Mouse (Mus musculus): Measurements from ENCODE around the gene Rfc4. TPM values are rescaled to one million over a fixed set of nuclear protein-coding genes. Genes with fewer than 3 reads are reported as not detected.

Gene Rfc4
- polyA plus RNA-seq (2012; rRNA removed) (6.5 and 17.1 TPM in 2 replicates), polyA plus RNA-seq (2014; fragmentation: Nextera tagmentation; extraction: Ambion mirVana) (177 and 178 TPM in 2 replicates)

DNA sequence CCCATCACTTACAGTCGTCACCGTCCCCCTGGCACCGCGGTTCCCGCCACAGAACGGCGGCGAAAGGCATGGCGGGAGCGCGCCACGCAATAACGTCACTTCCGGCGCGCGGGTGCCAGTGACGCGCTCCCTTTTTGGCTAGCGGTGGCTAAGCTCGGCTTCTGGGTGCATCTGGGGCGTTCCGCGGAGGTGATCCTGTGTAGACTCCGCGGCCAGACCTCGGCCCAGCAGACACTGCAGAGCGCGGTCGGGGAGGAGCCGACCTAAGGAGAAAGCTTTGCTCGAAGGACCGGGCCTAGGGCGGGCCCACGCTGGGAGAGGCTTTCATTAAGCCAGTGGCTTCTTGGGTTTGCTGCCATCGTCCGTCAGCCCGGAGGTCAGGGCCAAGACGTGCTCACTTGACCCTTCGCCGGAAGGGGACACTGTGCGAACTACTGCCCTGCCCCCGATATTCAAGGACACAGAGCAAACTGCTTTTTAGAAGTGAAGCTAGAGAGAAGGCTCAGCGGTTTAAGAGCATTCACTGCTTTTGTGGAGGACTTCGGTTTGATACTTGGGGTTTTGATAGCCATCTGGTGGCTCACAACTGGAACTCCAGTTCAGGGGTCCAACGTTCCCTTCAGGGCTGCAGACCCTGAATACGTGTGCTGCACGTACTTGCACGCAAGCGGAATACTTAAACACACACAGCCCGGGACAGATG, at the start of gene Rfc4:
TSS of gene Rfc4 (minus strand) at position 65 of the 703 bp plus-strand sequence.
- under 1% methylated on average over 51 of the region's 51 CpGs for WGBS (ENCODE audit: insufficient replicate concordance)
- Histone ChIP-seq H3K4me1 (replicated peaks; ENCODE audit: control insufficient read depth in 2 of 2, insufficient read depth in 2 of 2, low read length in 1 of 2) (peaks cover 10 to 12% of the 10 kb centered on the region in 2 experiments; a peak in 3 of 4 replicates), H3K36me3 (replicated peaks; ENCODE audit: control insufficient read depth, insufficient read depth, low read depth) (peaks cover 15% of the 10 kb centered on the region), H3K4me2 (ENCODE audit: low read depth) (peak within 1 kb of the TSS; percentile 97), H3K9ac (replicated peaks) (peak within 1 kb of the TSS; percentile 95), H3K27ac (peak within 1 kb of the TSS; percentile 97), H3K27me3 (ENCODE audit: control insufficient read depth, insufficient read depth, low read length) (no peaks in the 10 kb centered on the region), H3K9me3 (ENCODE audit: control insufficient read depth, low read length) (no peaks in the 10 kb centered on the region), H3K4me3 (ENCODE audit: insufficient read depth in 1 of 2, low read depth in 2 of 2, low read length in 2 of 2) (peak within 1 kb of the TSS; percentile 76 to 94)
- ATAC-seq (ENCODE audit: insufficient read depth) (peak; percentile 97), DNase-seq (ENCODE audit: low read depth in 3 of 3, low spot score in 3 of 3) (peak; percentile 78 to 85 (median 79))
- TF ChIP-seq CTCF (IDR thresholded peaks at IDR 0.05; ENCODE audit: low read depth) (peak; percentile 51), EP300 (IDR thresholded peaks at IDR 0.05; ENCODE audit: low read depth) (no peak)

- TF ChIP-seq CTCF (IDR thresholded peaks at IDR 0.05; ENCODE audit: low read depth): no peak
- no peak for TF ChIP-seq EP300 (IDR thresholded peaks at IDR 0.05; ENCODE audit: low read depth)
- Histone ChIP-seq H3K27me3 (ENCODE audit: control insufficient read depth, insufficient read depth, low read length) (no peaks in the 10 kb centered on the region), H3K4me2 (ENCODE audit: low read depth) (no peak overlapping the region), H3K4me3 (ENCODE audit: insufficient read depth in 1 of 2, low read depth in 2 of 2, low read length in 2 of 2) (no peak overlapping the region), H3K36me3 (replicated peaks; ENCODE audit: control insufficient read depth, insufficient read depth, low read depth) (no peaks in the 10 kb centered on the region), H3K27ac (no peak overlapping the region), H3K9me3 (ENCODE audit: control insufficient read depth, low read length) (no peaks in the 10 kb centered on the region), H3K4me1 (replicated peaks; ENCODE audit: control insufficient read depth in 2 of 2, insufficient read depth in 2 of 2, low read length in 1 of 2) (peaks cover 0 to 9% of the 10 kb centered on the region in 2 experiments; a peak in 2 of 4 replicates), H3K9ac (replicated peaks) (no peak overlapping the region)
- 10% methylated on average over 3 of the region's 3 CpGs for WGBS (ENCODE audit: insufficient replicate concordance)
- no peak for DNase-seq (ENCODE audit: low read depth in 3 of 3, low spot score in 3 of 3)
- no peak for ATAC-seq (ENCODE audit: insufficient read depth)
Measured at GRCm38 (mm10) chr16:23175956-23176355, 48.4 kb upstream of the Rfc4 start.

- no peak for DNase-seq (ENCODE audit: low read depth in 3 of 3, low spot score in 3 of 3)
- H3K9me3 ChIP-seq (ENCODE audit: control insufficient read depth, low read length): no peaks in the 10 kb centered on the region
- TF ChIP-seq CTCF (IDR thresholded peaks at IDR 0.05; ENCODE audit: low read depth) (no peak), EP300 (IDR thresholded peaks at IDR 0.05; ENCODE audit: low read depth) (no peak)
- H3K4me3 ChIP-seq (ENCODE audit: insufficient read depth in 1 of 2, low read depth in 2 of 2, low read length in 2 of 2): no peak overlapping the region
- 12% methylated on average over 5 of the region's 5 CpGs for WGBS (ENCODE audit: insufficient replicate concordance)
- H3K9ac ChIP-seq (replicated peaks): no peak overlapping the region
- peaks cover 0 to 9% of the 10 kb centered on the region in 2 experiments; a peak in 2 of 4 replicates for H3K4me1 ChIP-seq (replicated peaks; ENCODE audit: control insufficient read depth in 2 of 2, insufficient read depth in 2 of 2, low read length in 1 of 2)
- no peaks in the 10 kb centered on the region for H3K36me3 ChIP-seq (replicated peaks; ENCODE audit: control insufficient read depth, insufficient read depth, low read depth)
- H3K4me2 ChIP-seq (ENCODE audit: low read depth): no peak overlapping the region
- no peaks in the 10 kb centered on the region for H3K27me3 ChIP-seq (ENCODE audit: control insufficient read depth, insufficient read depth, low read length)
- ATAC-seq (ENCODE audit: insufficient read depth): no peak
- no peak overlapping the region for H3K27ac ChIP-seq
Measured at GRCm38 (mm10) chr16:23174855-23175254, 47.3 kb upstream of the Rfc4 start.

DNA sequence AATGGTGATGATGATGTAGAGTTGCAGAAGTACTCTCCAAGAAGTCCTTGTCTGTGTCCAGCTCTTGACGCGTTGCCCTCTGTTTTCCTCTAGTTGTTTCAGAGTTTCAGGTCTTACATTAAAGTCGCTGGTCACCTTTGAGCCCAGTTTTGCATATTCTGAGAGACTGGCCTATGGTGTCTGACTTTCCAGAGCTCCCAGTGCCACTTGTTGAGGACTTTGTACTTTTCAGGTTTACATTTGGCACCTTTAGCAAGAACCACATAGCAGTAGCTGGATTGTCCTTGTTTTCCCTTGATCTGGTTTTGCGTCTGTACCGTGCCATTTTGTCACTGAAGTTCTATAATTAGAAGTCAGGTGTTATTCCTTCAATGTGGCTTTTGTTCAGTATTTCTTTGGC, 46.4 kb upstream of the Rfc4 start:
- peaks cover 0 to 9% of the 10 kb centered on the region in 2 experiments; a peak in 2 of 4 replicates for H3K4me1 ChIP-seq (replicated peaks; ENCODE audit: control insufficient read depth in 2 of 2, insufficient read depth in 2 of 2, low read length in 1 of 2)
- ATAC-seq (ENCODE audit: insufficient read depth) (no peak), DNase-seq (ENCODE audit: low read depth in 3 of 3, low spot score in 3 of 3) (peak in 2 of 3 experiments; percentile 10 to 17)
- H3K27me3 ChIP-seq (ENCODE audit: control insufficient read depth, insufficient read depth, low read length): no peaks in the 10 kb centered on the region
- H3K4me3 ChIP-seq (ENCODE audit: insufficient read depth in 1 of 2, low read depth in 2 of 2, low read length in 2 of 2): no peak overlapping the region
- no peaks in the 10 kb centered on the region for H3K9me3 ChIP-seq (ENCODE audit: control insufficient read depth, low read length)
- TF ChIP-seq EP300 (IDR thresholded peaks at IDR 0.05; ENCODE audit: low read depth) (no peak), CTCF (IDR thresholded peaks at IDR 0.05; ENCODE audit: low read depth) (no peak)
- H3K9ac ChIP-seq (replicated peaks): no peak overlapping the region
- H3K4me2 ChIP-seq (ENCODE audit: low read depth): no peak overlapping the region
- no peaks in the 10 kb centered on the region for H3K36me3 ChIP-seq (replicated peaks; ENCODE audit: control insufficient read depth, insufficient read depth, low read depth)
- WGBS (ENCODE audit: insufficient replicate concordance): 60% methylated on average over 5 of the region's 5 CpGs
- no peak overlapping the region for H3K27ac ChIP-seq

GRCm38 (mm10) chr16:23170813-23171212, 43.3 kb upstream of the Rfc4 start:
- TF ChIP-seq CTCF (IDR thresholded peaks at IDR 0.05; ENCODE audit: low read depth) (no peak), EP300 (IDR thresholded peaks at IDR 0.05; ENCODE audit: low read depth) (no peak)
- 65% methylated on average over 3 of the region's 3 CpGs for WGBS (ENCODE audit: insufficient replicate concordance)
- no peak for DNase-seq (ENCODE audit: low read depth in 3 of 3, low spot score in 3 of 3)
- H3K9ac ChIP-seq (replicated peaks): no peak overlapping the region
- ATAC-seq (ENCODE audit: insufficient read depth): no peak
- no peaks in the 10 kb centered on the region for H3K27me3 ChIP-seq (ENCODE audit: control insufficient read depth, insufficient read depth, low read length)
- H3K4me2 ChIP-seq (ENCODE audit: low read depth): no peak overlapping the region
- no peaks in the 10 kb centered on the region for H3K36me3 ChIP-seq (replicated peaks; ENCODE audit: control insufficient read depth, insufficient read depth, low read depth)
- H3K9me3 ChIP-seq (ENCODE audit: control insufficient read depth, low read length): no peaks in the 10 kb centered on the region
- no peak overlapping the region for H3K4me3 ChIP-seq (ENCODE audit: insufficient read depth in 1 of 2, low read depth in 2 of 2, low read length in 2 of 2)
- H3K4me1 ChIP-seq (replicated peaks; ENCODE audit: control insufficient read depth in 2 of 2, insufficient read depth in 2 of 2, low read length in 1 of 2): peaks cover 0 to 9% of the 10 kb centered on the region in 2 experiments; a peak in 2 of 4 replicates
- H3K27ac ChIP-seq: no peak overlapping the region
